Mouse (Mus musculus): Measurements from ENCODE around the gene Tshz2.

DNA sequence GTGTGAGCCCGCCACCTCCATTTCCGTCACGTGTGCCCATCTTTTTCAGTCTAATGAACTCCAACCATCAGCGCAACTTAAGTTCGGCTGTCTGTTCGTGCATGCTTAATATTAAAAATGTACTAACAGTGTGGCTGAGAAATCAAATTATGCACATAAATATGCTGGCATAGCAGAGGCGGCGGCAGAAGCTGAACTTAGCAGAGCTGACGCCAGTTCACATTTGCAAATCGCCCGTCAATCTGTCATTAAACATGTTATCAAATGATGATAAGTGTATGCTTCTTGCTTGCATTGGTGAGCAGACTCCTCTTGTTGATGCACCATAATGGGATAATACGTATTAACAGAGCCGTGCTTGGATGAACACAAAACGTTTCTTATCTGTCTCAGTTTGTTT is 280.0 kb downstream of the Tshz2 start:
- TF ChIP-seq CTCF (IDR thresholded peaks at IDR 0.05; ENCODE audit: extremely low read depth, insufficient read length, insufficient replicate concordance, low read depth, low read length) (no peak), POLR2A (IDR thresholded peaks at IDR 0.05; ENCODE audit: low read depth, low read length) (no peak)

Measured in small intestine, adult 2 months (tissue).